Mouse (Mus musculus) heart, embryonic 12.5 days (tissue): ENCODE measurements around the gene Olfr787. TPM values are rescaled to one million over a fixed set of nuclear protein-coding genes. Genes with fewer than 3 reads are reported as not detected.

Source experiments
- ATAC-seq: fragments of 200-750 bp; cut with Nextera tagmentation; 2 replicates; pipeline ENCODE4 v1.8.0; 2017; ENCODE audit warnings: moderate TSS enrichment, moderate library complexity; ENCODE audit not compliant: insufficient number of reproducible peaks, low FRiP score
- H3K27ac ChIP-seq: fragments of 300-500 bp; sonication (generic); 2 replicates; pipeline ENCODE4 v1.5.1; 2016; ENCODE audit warnings: mild to moderate bottlenecking, moderate library complexity; ENCODE audit not compliant: poor library complexity, severe bottlenecking
- H3K27me3 ChIP-seq: fragments of 300-500 bp; sonication (generic); replicated peaks from 2 replicates; pipeline ENCODE4 v1.6.1; 2016; ENCODE audit warnings: mild to moderate bottlenecking, moderate library complexity
- H3K36me3 ChIP-seq: fragments of 300-500 bp; sonication (generic); 2 replicates; pipeline ENCODE4 v1.6.1; 2016; ENCODE audit warnings: mild to moderate bottlenecking, moderate library complexity
- H3K4me1 ChIP-seq: fragments of 300-500 bp; sonication (generic); replicated peaks from 2 replicates; pipeline ENCODE4 v1.6.1; 2016; ENCODE audit warnings: mild to moderate bottlenecking
- H3K4me2 ChIP-seq: fragments of 300-500 bp; sonication (generic); 2 replicates; pipeline ENCODE4 v1.6.1; 2016; ENCODE audit warnings: mild to moderate bottlenecking, moderate library complexity
- H3K4me3 ChIP-seq: fragments of 300-500 bp; sonication (generic); 2 replicates; pipeline ENCODE4 v1.5.1; 2016; ENCODE audit warnings: mild to moderate bottlenecking
- H3K9ac ChIP-seq: fragments of 300-500 bp; sonication (generic); 2 replicates; pipeline ENCODE4 v1.6.1; 2016; ENCODE audit warnings: mild to moderate bottlenecking, moderate library complexity
- H3K9me3 ChIP-seq: fragments of 300-500 bp; sonication (generic); replicated peaks from 2 replicates; pipeline ENCODE4 v1.6.1; 2016; ENCODE audit warnings: mild to moderate bottlenecking, moderate library complexity
- WGBS: fragments of 180-500 bp; shearing (Covaris S2); methylation state at CpG from one replicate; pipeline ENCODE4 v1.1.7; 2016; 5-methylcytosine and 5-hydroxymethylcytosine counted together
- polyA plus RNA-seq: library from polyadenylated mRNA; unstranded; fragments of >200 nt; fragmentation: Nextera tagmentation; extraction: Ambion mirVana; gene quantifications from 2 replicates; pipeline ENCODE4 v1.2.1, GENCODE M21; 2016

Olfr787 gene
- not detected in 2 replicates for polyA plus RNA-seq

DNA sequence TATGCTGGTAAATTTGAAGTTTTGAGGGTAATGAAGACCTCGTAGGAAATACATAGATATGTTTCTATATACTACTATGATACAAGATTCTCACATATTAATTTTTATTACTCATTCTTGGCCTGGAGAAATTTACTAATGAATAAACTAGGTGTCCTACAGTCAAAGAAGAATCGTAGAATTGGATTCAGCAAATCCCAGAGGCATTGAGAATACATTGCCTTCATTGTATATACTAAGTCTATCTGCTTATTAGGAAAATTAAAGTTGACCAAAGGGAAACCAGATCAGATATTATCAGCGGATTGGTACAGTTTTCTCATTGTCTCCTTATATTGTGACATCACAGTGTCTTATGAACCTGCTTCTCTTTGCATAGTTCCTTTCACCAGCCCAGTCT is at the start of gene Olfr787:
Olfr787 (plus strand) TSS at position 301 of the 400 bp plus-strand sequence.
- Histone ChIP-seq H3K4me2 (no peak within 1 kb of the TSS), H3K36me3 (no peaks in the 10 kb centered on the region), H3K27ac (no peak within 1 kb of the TSS), H3K4me3 (no peak within 1 kb of the TSS), H3K9me3 (no peaks in the 10 kb centered on the region), H3K9ac (no peak within 1 kb of the TSS), H3K4me1 (no peaks in the 10 kb centered on the region), H3K27me3 (no peaks in the 10 kb centered on the region)
- ATAC-seq, result no peak
- 67% methylated on average over 3 of the region's 3 CpGs for WGBS

- Histone ChIP-seq H3K4me1 (no peaks in the 10 kb centered on the region), H3K4me3 (no peak within 1 kb of the TSS), H3K36me3 (no peaks in the 10 kb centered on the region), H3K9ac (no peak within 1 kb of the TSS), H3K9me3 (no peaks in the 10 kb centered on the region; the same call in 1 of the 2 replicates), H3K4me2 (no peak within 1 kb of the TSS), H3K27ac (no peak within 1 kb of the TSS), H3K27me3 (no peaks in the 10 kb centered on the region)
- no peak for ATAC-seq
Observed at GRCm38 (mm10) chr10:129427006-129427405, 34.7 kb upstream of the Olfr787 start, which contains the start of gene Olfr786. Gene Olfr786, plus strand, starts transcription at chr10:129427306.

DNA sequence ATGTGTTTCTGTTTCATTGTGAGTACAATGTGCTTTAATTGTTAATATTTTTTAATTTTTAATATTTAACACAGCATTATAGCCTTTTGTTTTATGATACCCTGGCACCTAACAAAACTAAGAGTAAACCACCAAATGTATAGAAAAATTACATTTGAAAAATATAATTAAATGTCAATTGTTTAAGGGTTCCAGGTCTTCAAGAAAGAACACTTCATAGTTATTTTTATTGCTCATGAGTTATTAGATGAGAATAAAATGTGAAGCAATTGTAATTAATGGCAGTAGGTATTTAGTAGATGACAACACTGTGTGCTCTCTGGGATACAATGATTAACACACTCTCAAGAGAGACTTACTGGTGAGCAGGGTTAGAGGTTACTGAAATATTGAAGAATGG is 9.0 kb downstream of the Olfr787 start, which contains the start of gene Olfr788:
Olfr788 (plus strand) TSS at position 301 of the 400 bp plus-strand sequence.
- H3K4me2 ChIP-seq, result no peak within 1 kb of the TSS
- no peak within 1 kb of the TSS for H3K9ac ChIP-seq
- H3K9me3 ChIP-seq, result no peaks in the 10 kb centered on the region
- H3K4me1 ChIP-seq, result no peaks in the 10 kb centered on the region
- no peaks in the 10 kb centered on the region for H3K36me3 ChIP-seq
- no peak for ATAC-seq
- no peak within 1 kb of the TSS for H3K27ac ChIP-seq
- H3K27me3 ChIP-seq, result no peaks in the 10 kb centered on the region
- H3K4me3 ChIP-seq, result no peak within 1 kb of the TSS

DNA sequence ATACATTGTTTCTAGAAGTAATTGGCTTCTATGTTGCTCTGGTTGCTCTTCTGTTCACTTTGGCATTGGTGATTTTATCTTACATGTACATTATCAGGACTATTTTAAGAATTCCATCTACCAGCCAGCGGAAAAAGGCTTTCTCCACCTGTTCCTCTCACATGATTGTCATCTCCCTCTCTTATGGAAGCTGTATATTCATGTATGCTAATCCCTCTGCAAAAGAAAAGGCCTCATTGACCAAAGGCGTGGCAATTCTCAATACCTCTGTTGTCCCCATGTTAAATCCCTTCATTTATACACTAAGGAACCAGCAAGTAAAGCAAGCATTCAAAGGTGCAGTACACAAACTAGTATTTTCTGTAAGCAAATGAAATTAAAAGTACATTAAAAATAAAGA is 11.6 kb downstream of the Olfr787 start:
- Histone ChIP-seq H3K4me1 (no peaks in the 10 kb centered on the region), H3K27ac (no peak overlapping the region)
- 45% methylated on average over 2 of the region's 2 CpGs for WGBS

GRCm38 (mm10) chr10:129473723-129474122 is 12.1 kb downstream of the Olfr787 start:
- Histone ChIP-seq H3K27me3 (no peaks in the 10 kb centered on the region), H3K4me3 (no peak overlapping the region), H3K9ac (no peak overlapping the region), H3K9me3 (no peaks in the 10 kb centered on the region), H3K27ac (no peak overlapping the region), H3K36me3 (no peaks in the 10 kb centered on the region), H3K4me1 (no peaks in the 10 kb centered on the region), H3K4me2 (no peak overlapping the region)
- no peak for ATAC-seq

More for the DNA sequence above, 11.6 kb downstream of the Olfr787 start:
- Histone ChIP-seq H3K4me3 (no peak overlapping the region), H3K27me3 (no peaks in the 10 kb centered on the region), H3K9me3 (no peaks in the 10 kb centered on the region), H3K4me2 (no peak overlapping the region), H3K9ac (no peak overlapping the region), H3K36me3 (no peaks in the 10 kb centered on the region)
- no peak for ATAC-seq

GRCm38 (mm10) chr10:129484452-129484851 is 22.8 kb downstream of the Olfr787 start, which contains the start of gene Olfr789:
Gene Olfr789, plus strand, starts transcription at chr10:129484752.
- Histone ChIP-seq H3K36me3 (no peaks in the 10 kb centered on the region), H3K4me2 (no peak within 1 kb of the TSS), H3K4me3 (no peak within 1 kb of the TSS), H3K9ac (no peak within 1 kb of the TSS), H3K27ac (no peak within 1 kb of the TSS), H3K4me1 (no peaks in the 10 kb centered on the region), H3K9me3 (no peaks in the 10 kb centered on the region), H3K27me3 (no peaks in the 10 kb centered on the region)
- 49% methylated on average over 2 of the region's 2 CpGs for WGBS
- no peak for ATAC-seq

DNA sequence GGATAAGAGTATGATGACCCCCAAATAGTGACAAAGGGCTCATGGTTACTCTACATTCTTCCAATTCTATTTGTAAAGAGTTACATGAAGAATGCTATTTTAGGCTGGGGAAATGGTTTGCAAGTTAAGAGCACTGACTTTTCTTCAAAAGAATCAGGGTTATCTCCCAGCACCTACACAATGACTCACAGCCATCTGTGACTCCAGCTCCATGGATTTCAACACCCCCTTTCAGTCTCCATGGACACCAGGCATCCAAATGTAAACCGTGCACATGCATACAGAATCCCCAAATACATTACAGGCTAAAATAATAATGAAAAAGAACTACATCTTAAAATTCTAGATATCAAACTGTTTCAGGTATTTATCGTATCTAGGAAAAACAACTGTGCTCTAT is 28.4 kb downstream of the Olfr787 start:
- H3K9ac ChIP-seq, result no peak overlapping the region
- H3K4me1 ChIP-seq, result no peaks in the 10 kb centered on the region
- H3K36me3 ChIP-seq, result no peaks in the 10 kb centered on the region
- no peak overlapping the region for H3K4me3 ChIP-seq
- WGBS, result 70% methylated on average over 2 of the region's 2 CpGs
- H3K27me3 ChIP-seq, result no peaks in the 10 kb centered on the region
- no peak for ATAC-seq
- H3K9me3 ChIP-seq, result no peaks in the 10 kb centered on the region
- no peak overlapping the region for H3K4me2 ChIP-seq
- no peak overlapping the region for H3K27ac ChIP-seq

GRCm38 (mm10) chr10:129498192-129498591 is 36.5 kb downstream of the Olfr787 start, which contains the start of gene Olfr790:
Gene Olfr790, plus strand, starts transcription at chr10:129498492.
- Histone ChIP-seq H3K9me3 (no peaks in the 10 kb centered on the region), H3K27ac (no peak within 1 kb of the TSS), H3K4me1 (no peaks in the 10 kb centered on the region), H3K27me3 (no peaks in the 10 kb centered on the region), H3K4me3 (no peak within 1 kb of the TSS), H3K36me3 (no peaks in the 10 kb centered on the region), H3K9ac (no peak within 1 kb of the TSS), H3K4me2 (no peak within 1 kb of the TSS)
- ATAC-seq, result no peak

Other genes with a start within 250 kb of the Olfr787 start
- gene Olfr774, start 225.7 kb upstream of the Olfr787 start, polyA plus RNA-seq, result not detected in 2 replicates
- gene Olfr775, start 213.4 kb upstream of the Olfr787 start, polyA plus RNA-seq, result not detected in 2 replicates
- not detected in 2 replicates for gene Olfr776, start 202.7 kb upstream of the Olfr787 start, polyA plus RNA-seq
- gene Olfr777, start 190.4 kb upstream of the Olfr787 start, polyA plus RNA-seq, result not detected in 2 replicates
- not detected in 2 replicates for gene Olfr780, start 143.7 kb upstream of the Olfr787 start, polyA plus RNA-seq
- gene Olfr781, start 133.0 kb upstream of the Olfr787 start, polyA plus RNA-seq, result not detected in 2 replicates
- not detected in 2 replicates for gene Olfr782, start 113.0 kb upstream of the Olfr787 start, polyA plus RNA-seq
- gene Olfr784, start 77.8 kb upstream of the Olfr787 start, polyA plus RNA-seq, result 0.05 TPM in 1 of 2 replicates, not detected in the other
- not detected in 2 replicates for gene Olfr785, start 56.4 kb upstream of the Olfr787 start, polyA plus RNA-seq
- not detected in 2 replicates for gene Olfr786, start 34.6 kb upstream of the Olfr787 start, polyA plus RNA-seq
- gene Olfr788, start 9.1 kb downstream of the Olfr787 start, polyA plus RNA-seq, result not detected in 2 replicates
- not detected in 2 replicates for gene Olfr789, start 22.9 kb downstream of the Olfr787 start, polyA plus RNA-seq
- not detected in 2 replicates for gene Olfr790, start 36.6 kb downstream of the Olfr787 start, polyA plus RNA-seq
- gene Olfr791, start 59.9 kb downstream of the Olfr787 start, polyA plus RNA-seq, result not detected in 2 replicates
- gene Olfr792, start 77.3 kb downstream of the Olfr787 start, polyA plus RNA-seq, result not detected in 2 replicates
- not detected in 2 replicates for gene Olfr794, start 105.8 kb downstream of the Olfr787 start, polyA plus RNA-seq
- gene Olfr796, start 150.7 kb downstream of the Olfr787 start, polyA plus RNA-seq, result not detected in 2 replicates
- gene Olfr798, start 166.1 kb downstream of the Olfr787 start, polyA plus RNA-seq, result not detected in 2 replicates
- not detected in 2 replicates for gene Olfr799, start 175.6 kb downstream of the Olfr787 start, polyA plus RNA-seq
- gene Olfr800, start 195.8 kb downstream of the Olfr787 start, polyA plus RNA-seq, result not detected in 2 replicates
- gene Olfr801, start 212.0 kb downstream of the Olfr787 start, polyA plus RNA-seq, result not detected in 2 replicates
- not detected in 2 replicates for gene Olfr802, start 226.3 kb downstream of the Olfr787 start, polyA plus RNA-seq
- gene Olfr803, start 232.4 kb downstream of the Olfr787 start, polyA plus RNA-seq, result not detected in 2 replicates
- not detected in 2 replicates for gene Olfr804, start 241.3 kb downstream of the Olfr787 start, polyA plus RNA-seq